Mouse (Mus musculus) cerebellum, adult 2 months (tissue): ENCODE measurements around the gene 2900026A02Rik.

ENCODE experiments used
- CTCF ChIP-seq: fragments of 200-500 bp; IDR thresholded peaks from 2 replicates; pipeline ENCODE4 v1.5.1; 2011; ENCODE audit warnings: low read depth, mild to moderate bottlenecking, control low read depth, low read length, moderate library complexity, borderline replicate concordance; ENCODE audit not compliant: insufficient read depth
- POLR2A ChIP-seq: fragments of 200-500 bp; IDR thresholded peaks from 2 replicates; pipeline ENCODE4 v1.6.1; 2011; ENCODE audit warnings: low read length, control low read depth, borderline replicate concordance; ENCODE audit not compliant: insufficient read depth

GRCm38 (mm10) chr5:113132635-113133041 lies 88.4 kb downstream of the 2900026A02Rik start:
- no peak for TF ChIP-seq POLR2A
- TF ChIP-seq CTCF = no peak
